Mouse (Mus musculus) intestine, embryonic 15.5 days (tissue): ENCODE data around the gene Gm6993. TPM values are rescaled to one million over a fixed set of nuclear protein-coding genes. Genes with fewer than 3 reads are reported as not detected.
A peak's percentile ranks its signal among the peaks of the same experiment; 100 is the strongest.

Experiments used
- ATAC-seq: fragments of 200-750 bp; cut with Nextera tagmentation; 2 replicates; pipeline ENCODE4 v1.8.0; 2017; ENCODE audit warnings: moderate TSS enrichment, moderate library complexity
- H3K27ac ChIP-seq: fragments of 300-500 bp; sonication (generic); 2 replicates; pipeline ENCODE4 v1.5.1; 2015; ENCODE audit warnings: mild to moderate bottlenecking, inconsistent platforms
- H3K27me3 ChIP-seq: fragments of 300-500 bp; sonication (generic); replicated peaks from 2 replicates; pipeline ENCODE4 v1.6.1; 2015; ENCODE audit warnings: inconsistent platforms
- H3K36me3 ChIP-seq: fragments of 300-500 bp; sonication (generic); 2 replicates; pipeline ENCODE4 v1.6.1; 2015; ENCODE audit warnings: inconsistent platforms
- H3K4me1 ChIP-seq: fragments of 300-500 bp; sonication (generic); replicated peaks from 2 replicates; pipeline ENCODE4 v1.6.1; 2015; ENCODE audit warnings: inconsistent platforms
- H3K4me2 ChIP-seq: fragments of 300-500 bp; sonication (generic); replicated peaks from 2 replicates; pipeline ENCODE4 v1.6.1; 2015; ENCODE audit warnings: mild to moderate bottlenecking, inconsistent platforms
- H3K4me3 ChIP-seq: fragments of 300-500 bp; sonication (generic); replicated peaks from 2 replicates; pipeline ENCODE4 v1.5.1; 2015; ENCODE audit warnings: inconsistent platforms
- H3K9ac ChIP-seq: fragments of 300-500 bp; sonication (generic); 2 replicates; pipeline ENCODE4 v1.6.1; 2015; ENCODE audit warnings: inconsistent platforms
- H3K9me3 ChIP-seq: fragments of 300-500 bp; sonication (generic); 2 replicates; pipeline ENCODE4 v1.6.1; 2016; ENCODE audit warnings: inconsistent platforms
- WGBS: fragments of 180-500 bp; shearing (Covaris S2); methylation state at CpG from one replicate; pipeline ENCODE4 v1.1.7; 2015; 5-methylcytosine and 5-hydroxymethylcytosine counted together
- polyA plus RNA-seq: library from polyadenylated mRNA; unstranded; fragments of >200 nt; fragmentation: Nextera tagmentation; extraction: Ambion mirVana; gene quantifications from 2 replicates; pipeline ENCODE4 v1.2.1, GENCODE M21; 2015

Gm6993 gene
- polyA plus RNA-seq: not detected in 2 replicates

GRCm38 (mm10) chr12:31240470-31240869, at the start of gene Gm6993:
Gene Gm6993 (plus strand): TSS chr12:31240770.
- Histone ChIP-seq H3K4me2 (no peak within 1 kb of the TSS), H3K9ac (no peak within 1 kb of the TSS), H3K9me3 (no peaks in the 10 kb centered on the region), H3K27me3 (no peaks in the 10 kb centered on the region), H3K27ac (no peak within 1 kb of the TSS), H3K4me1 (0 out of 2 replicates have a peak, but pooled peaks cover 9% of the 10 kb centered on the region), H3K4me3 (no peak within 1 kb of the TSS), H3K36me3 (no peaks in the 10 kb centered on the region)
- 98% methylated on average over 5 of the region's 5 CpGs for WGBS
- no peak for ATAC-seq

GRCm38 (mm10) chr12:31191329-31191954, 49.1 kb upstream of the Gm6993 start:
- H3K9ac ChIP-seq: no peak overlapping the region
- WGBS: 39% methylated on average over 8 of the region's 8 CpGs
- H3K36me3 ChIP-seq: no peaks in the 10 kb centered on the region
- peak; percentile 85 for ATAC-seq
- H3K27ac ChIP-seq: peak overlapping the region; percentile 66
- H3K4me2 ChIP-seq: no peak overlapping the region
- H3K27me3 ChIP-seq: no peaks in the 10 kb centered on the region
- no peak overlapping the region for H3K4me3 ChIP-seq
- H3K4me1 ChIP-seq: peaks cover 6% of the 10 kb centered on the region
- H3K9me3 ChIP-seq: no peaks in the 10 kb centered on the region

GRCm38 (mm10) chr12:31202509-31202908, 38.1 kb upstream of the Gm6993 start:
- no peak for ATAC-seq
- Histone ChIP-seq H3K4me2 (no peak overlapping the region), H3K27ac (no peak overlapping the region), H3K4me1 (0 out of 2 replicates have a peak, but pooled peaks cover 2% of the 10 kb centered on the region), H3K9me3 (no peaks in the 10 kb centered on the region), H3K36me3 (no peaks in the 10 kb centered on the region), H3K4me3 (no peak overlapping the region), H3K9ac (no peak overlapping the region), H3K27me3 (no peaks in the 10 kb centered on the region)
- 94% methylated on average over 1 of the region's 1 CpGs for WGBS

GRCm38 (mm10) chr12:31203746-31204455, 36.7 kb upstream of the Gm6993 start:
- 64% methylated on average over 6 of the region's 6 CpGs for WGBS
- Histone ChIP-seq H3K4me3 (no peak overlapping the region), H3K9ac (no peak overlapping the region), H3K27me3 (no peaks in the 10 kb centered on the region), H3K4me1 (0 out of 2 replicates have a peak, but pooled peaks cover 4% of the 10 kb centered on the region), H3K27ac (peak overlapping the region; percentile 74; the same call in 1 of the 2 replicates), H3K36me3 (no peaks in the 10 kb centered on the region), H3K9me3 (no peaks in the 10 kb centered on the region), H3K4me2 (no peak overlapping the region)
- ATAC-seq: peak; percentile 65

GRCm38 (mm10) chr12:31204898-31205297, 35.7 kb upstream of the Gm6993 start:
- Histone ChIP-seq H3K4me3 (no peak overlapping the region), H3K9me3 (no peaks in the 10 kb centered on the region), H3K9ac (no peak overlapping the region), H3K36me3 (no peaks in the 10 kb centered on the region), H3K27ac (no peak overlapping the region), H3K4me1 (0 out of 2 replicates have a peak, but pooled peaks cover 4% of the 10 kb centered on the region), H3K27me3 (no peaks in the 10 kb centered on the region), H3K4me2 (no peak overlapping the region)
- ATAC-seq: no peak
- WGBS: 94% methylated on average over 3 of the region's 3 CpGs

GRCm38 (mm10) chr12:31205983-31206633, 34.5 kb upstream of the Gm6993 start:
- H3K4me3 ChIP-seq: no peak overlapping the region
- 52% methylated on average over 10 of the region's 10 CpGs for WGBS
- no peaks in the 10 kb centered on the region for H3K27me3 ChIP-seq
- H3K36me3 ChIP-seq: no peaks in the 10 kb centered on the region
- no peaks in the 10 kb centered on the region for H3K9me3 ChIP-seq
- ATAC-seq: 0 out of 2 replicates have a peak, but pooled peaks have one; percentile 15
- H3K27ac ChIP-seq: no peak overlapping the region
- no peak overlapping the region for H3K9ac ChIP-seq
- 0 out of 2 replicates have a peak, but pooled peaks cover 4% of the 10 kb centered on the region for H3K4me1 ChIP-seq
- no peak overlapping the region for H3K4me2 ChIP-seq

GRCm38 (mm10) chr12:31208766-31209165, 31.8 kb upstream of the Gm6993 start:
- Histone ChIP-seq H3K4me3 (no peak overlapping the region), H3K27me3 (no peaks in the 10 kb centered on the region), H3K9me3 (no peaks in the 10 kb centered on the region), H3K4me1 (peaks cover 9% of the 10 kb centered on the region), H3K4me2 (no peak overlapping the region), H3K9ac (no peak overlapping the region), H3K36me3 (no peaks in the 10 kb centered on the region), H3K27ac (no peak overlapping the region)
- ATAC-seq: no peak
- WGBS: 65% methylated on average over 6 of the region's 6 CpGs

- no peak overlapping the region for H3K4me3 ChIP-seq
- H3K27ac ChIP-seq: no peak overlapping the region
- H3K36me3 ChIP-seq: no peaks in the 10 kb centered on the region
- H3K27me3 ChIP-seq: no peaks in the 10 kb centered on the region
- H3K4me2 ChIP-seq: no peak overlapping the region
- WGBS: 61% methylated on average over 5 of the region's 5 CpGs
- H3K9me3 ChIP-seq: no peaks in the 10 kb centered on the region
- no peak overlapping the region for H3K9ac ChIP-seq
- H3K4me1 ChIP-seq: peaks cover 9% of the 10 kb centered on the region
- no peak for ATAC-seq
These were observed 31.2 kb upstream of the Gm6993 start for GRCm38 (mm10) chr12:31209377-31209805.

GRCm38 (mm10) chr12:31213556-31213955, 27.0 kb upstream of the Gm6993 start:
- Histone ChIP-seq H3K27ac (peak overlapping the region; percentile 24), H3K4me2 (no peak overlapping the region), H3K36me3 (no peaks in the 10 kb centered on the region), H3K9ac (no peak overlapping the region), H3K9me3 (no peaks in the 10 kb centered on the region), H3K4me1 (peaks cover 9% of the 10 kb centered on the region), H3K4me3 (no peak overlapping the region), H3K27me3 (no peaks in the 10 kb centered on the region)
- ATAC-seq: peak; percentile 35; the same call in 1 of the 2 replicates
- 47% methylated on average over 7 of the region's 7 CpGs for WGBS

- no peak overlapping the region for H3K4me2 ChIP-seq
- H3K27ac ChIP-seq: no peak overlapping the region
- H3K27me3 ChIP-seq: no peaks in the 10 kb centered on the region
- WGBS: 49% methylated on average over 6 of the region's 6 CpGs
- no peak overlapping the region for H3K4me3 ChIP-seq
- no peaks in the 10 kb centered on the region for H3K9me3 ChIP-seq
- no peak for ATAC-seq
- no peak overlapping the region for H3K9ac ChIP-seq
- peaks cover 10% of the 10 kb centered on the region for H3K4me1 ChIP-seq
- H3K36me3 ChIP-seq: no peaks in the 10 kb centered on the region
These were observed 25.6 kb upstream of the Gm6993 start for GRCm38 (mm10) chr12:31215003-31215402.

- H3K36me3 ChIP-seq: no peaks in the 10 kb centered on the region
- no peak overlapping the region for H3K4me3 ChIP-seq
- 66% methylated on average over 5 of the region's 5 CpGs for WGBS
- H3K27ac ChIP-seq: no peak overlapping the region
- no peak overlapping the region for H3K4me2 ChIP-seq
- peaks cover 10% of the 10 kb centered on the region for H3K4me1 ChIP-seq
- no peak overlapping the region for H3K9ac ChIP-seq
- ATAC-seq: no peak
- no peaks in the 10 kb centered on the region for H3K9me3 ChIP-seq
- H3K27me3 ChIP-seq: no peaks in the 10 kb centered on the region
These were observed 23.3 kb upstream of the Gm6993 start for GRCm38 (mm10) chr12:31217232-31217631.

- Histone ChIP-seq H3K27ac (peak overlapping the region; percentile 29; the same call in 1 of the 2 replicates), H3K4me3 (no peak overlapping the region), H3K9me3 (no peaks in the 10 kb centered on the region), H3K4me2 (no peak overlapping the region), H3K27me3 (no peaks in the 10 kb centered on the region), H3K9ac (no peak overlapping the region), H3K4me1 (0 out of 2 replicates have a peak, but pooled peaks cover 6% of the 10 kb centered on the region), H3K36me3 (no peaks in the 10 kb centered on the region)
- 42% methylated on average over 3 of the region's 3 CpGs for WGBS
- ATAC-seq: peak; percentile 41; the same call in 1 of the 2 replicates
These were observed 21.8 kb upstream of the Gm6993 start for GRCm38 (mm10) chr12:31218774-31219173.
